Mouse (Mus musculus) frontal cortex, postnatal 25 days (tissue): ENCODE measurements at regions not wholly inside any gene's neighbourhood (a gene's known extent, or its start where the extent isn't known, plus 50 kb on each side); places are given as distances from the start of the nearest gene placed in this dataset.
"Not testable (repeated sequence)": the region's sequence is repeated elsewhere in the genome, so short reads cannot be mapped to it uniquely, and the experiment has no call there.

Experiments
- DNase-seq, 2 experiments: peaks; one replicate each; pipeline ENCODE4 v3.0.0; 2022; ENCODE audit warnings: low spot score in 2 of 2

DNA sequence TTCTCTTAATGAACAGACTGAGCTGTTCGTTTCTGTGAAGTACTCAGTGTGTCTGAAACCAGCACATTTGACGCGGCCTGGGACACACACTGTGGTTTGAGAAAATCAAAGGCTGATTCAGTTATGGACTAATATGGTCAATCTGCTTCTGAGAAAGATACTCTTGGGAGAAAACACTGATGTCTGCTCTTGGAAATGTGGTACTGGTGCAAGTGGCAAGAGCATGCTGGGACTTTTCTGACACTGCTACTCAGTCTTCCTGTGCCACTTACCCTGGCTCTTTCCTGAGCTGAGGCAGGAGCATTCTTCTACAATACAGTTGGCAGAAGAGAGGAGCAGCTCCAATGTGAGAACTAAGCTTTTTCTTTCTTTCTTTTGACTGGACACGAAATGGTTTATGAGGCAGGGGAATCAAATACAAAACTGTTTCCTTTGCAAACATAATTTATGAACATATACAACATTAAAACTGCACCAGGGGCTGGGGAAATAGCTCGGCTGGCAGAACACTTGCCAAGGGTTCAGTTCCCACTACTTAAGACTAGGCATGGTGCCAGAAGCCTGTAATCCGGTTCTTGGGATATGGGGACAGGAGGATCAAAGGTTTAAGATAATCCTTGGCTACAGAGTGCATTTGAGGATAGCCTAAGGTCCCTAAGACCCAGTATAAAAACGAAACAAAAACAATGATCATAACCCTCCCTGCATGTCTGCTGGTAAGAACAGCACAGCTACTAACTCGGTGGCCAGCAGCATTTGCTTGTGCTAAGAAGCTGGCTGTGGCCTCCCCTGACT is 173.7 kb upstream of the Klf14 start:
- no peak for DNase-seq

DNA sequence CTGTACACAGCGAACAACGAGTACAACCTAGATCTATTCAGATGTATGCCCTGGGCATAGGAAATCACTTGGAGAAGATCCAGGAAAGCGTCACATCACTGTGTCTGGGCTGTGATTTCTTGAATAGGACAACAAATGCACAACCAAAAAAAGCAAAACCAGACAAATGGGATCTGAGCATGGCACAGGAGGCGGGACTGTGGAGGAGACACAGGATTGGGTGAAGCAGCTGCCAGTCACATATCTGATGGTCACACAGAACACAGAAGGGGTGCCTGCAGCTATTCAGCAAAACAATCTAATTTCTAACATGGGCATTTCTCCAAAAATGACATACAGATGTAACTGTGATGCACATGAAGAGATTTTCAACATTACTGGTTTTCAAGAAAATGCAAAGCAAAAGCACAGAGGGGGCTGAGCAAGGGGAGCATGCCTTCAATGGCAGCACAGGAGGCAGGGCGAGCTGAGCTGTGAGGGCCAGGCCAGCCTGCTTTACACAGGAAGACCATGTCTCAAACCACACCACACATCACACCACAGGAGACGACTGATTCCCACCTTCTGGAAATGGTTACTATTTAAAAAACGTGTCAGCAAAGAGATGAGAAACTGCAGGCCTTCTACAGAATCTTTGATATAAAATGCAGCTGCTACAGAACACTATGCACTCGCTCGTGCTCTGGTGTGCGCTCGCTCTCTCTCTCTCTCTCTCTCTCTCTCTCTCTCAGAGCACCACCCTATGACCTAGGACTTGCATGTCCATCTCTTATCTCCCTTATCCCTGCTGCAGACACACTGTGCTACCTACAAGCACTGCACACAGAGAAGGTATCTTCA is 175.2 kb upstream of the Klf14 start:
- DNase-seq = no peak

DNA sequence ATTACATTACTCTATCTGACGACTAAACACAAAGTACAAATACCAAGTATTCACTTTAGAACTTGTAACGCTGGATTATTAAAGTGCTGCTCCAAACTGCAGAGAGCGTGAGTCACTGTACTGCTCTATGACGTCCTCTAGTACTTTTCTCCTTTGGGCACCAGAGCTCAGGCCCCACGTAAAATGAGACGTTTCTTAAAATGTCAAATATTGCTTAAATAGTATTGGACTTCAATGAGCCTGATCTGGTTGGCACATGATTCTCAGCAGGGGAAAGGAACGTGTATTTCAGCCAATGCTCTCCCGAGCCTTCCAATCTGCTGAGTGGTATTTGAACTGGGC is 175.8 kb upstream of the Klf14 start:
- no peak for DNase-seq

DNA sequence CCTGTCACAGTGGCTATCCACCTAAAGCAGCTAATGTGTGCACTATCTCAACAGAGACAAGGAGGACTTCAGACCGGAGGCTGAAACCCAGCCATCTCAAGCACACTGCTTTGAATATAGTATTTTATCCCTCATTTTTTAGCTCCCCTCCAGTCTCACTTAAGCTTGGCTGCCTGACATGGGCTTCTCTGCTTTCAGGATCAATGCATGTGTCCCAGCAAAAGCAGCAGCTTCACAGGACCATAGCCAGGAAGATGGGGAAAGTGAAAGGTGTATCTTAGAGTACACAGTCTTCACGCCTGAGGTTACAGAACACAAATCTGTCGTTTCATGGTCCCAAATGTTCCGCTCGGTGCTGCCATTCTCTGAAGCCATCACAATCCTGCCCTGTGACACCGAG is 176.7 kb upstream of the Klf14 start:
- DNase-seq = no peak

DNA sequence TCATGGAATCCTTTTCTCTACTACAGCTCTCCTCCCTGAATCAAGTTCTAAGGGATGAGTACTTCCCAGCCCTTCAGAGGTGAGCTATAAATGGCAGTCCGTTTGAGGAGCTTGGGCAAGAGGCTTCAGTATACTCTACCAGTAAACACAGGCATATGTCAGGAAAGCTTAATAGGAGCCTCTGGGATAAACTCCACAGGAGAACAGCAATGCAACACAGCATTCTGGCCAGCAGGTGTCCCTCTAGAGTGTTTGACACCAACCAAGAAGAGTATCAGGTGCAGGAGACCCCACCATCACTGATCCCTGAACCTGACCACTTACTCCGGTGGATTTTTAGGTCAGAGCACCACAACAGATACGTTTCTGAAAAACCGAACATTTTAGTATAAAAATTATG is 178.0 kb upstream of the Klf14 start:
- no peak for DNase-seq

DNA sequence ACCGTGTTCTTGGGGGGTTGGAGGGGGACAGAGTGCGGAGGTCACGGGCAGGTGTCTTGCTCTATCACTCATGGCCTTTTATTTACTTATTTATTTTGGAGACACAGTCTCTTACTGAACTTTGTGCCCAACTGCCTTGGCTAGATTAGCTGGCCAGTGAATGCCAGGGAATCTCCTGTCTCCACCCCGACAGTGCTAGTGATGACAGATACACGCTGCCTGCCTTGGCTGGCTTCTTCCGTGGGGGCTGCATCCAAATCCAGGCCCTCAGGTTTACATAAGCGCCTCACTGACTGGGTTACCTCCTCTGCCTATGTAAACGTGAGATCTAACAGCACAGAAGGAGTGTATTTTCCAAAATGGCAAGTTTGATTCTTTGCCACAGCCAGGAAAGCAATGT is 178.5 kb upstream of the Klf14 start:
- no peak for DNase-seq

DNA sequence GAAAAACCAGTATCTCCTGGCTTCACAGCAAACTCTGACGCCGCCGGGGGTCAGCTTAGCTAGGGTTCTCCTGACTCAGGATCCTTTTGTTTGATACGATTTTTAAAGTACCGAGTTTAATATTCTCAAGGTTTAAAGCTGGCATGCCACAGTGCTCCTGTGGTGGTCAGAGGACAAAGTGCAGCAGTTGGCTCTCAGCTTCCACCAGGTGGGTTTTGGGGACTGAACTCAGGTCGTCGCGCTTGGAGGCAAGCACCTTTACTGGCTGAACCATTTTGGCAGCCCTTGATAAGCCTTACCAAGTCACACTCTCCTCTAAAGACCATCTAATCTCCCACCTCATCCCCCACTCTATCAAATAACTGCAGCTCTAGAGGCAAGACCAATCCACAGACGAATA is 181.1 kb upstream of the Klf14 start:
- no peak for DNase-seq

DNA sequence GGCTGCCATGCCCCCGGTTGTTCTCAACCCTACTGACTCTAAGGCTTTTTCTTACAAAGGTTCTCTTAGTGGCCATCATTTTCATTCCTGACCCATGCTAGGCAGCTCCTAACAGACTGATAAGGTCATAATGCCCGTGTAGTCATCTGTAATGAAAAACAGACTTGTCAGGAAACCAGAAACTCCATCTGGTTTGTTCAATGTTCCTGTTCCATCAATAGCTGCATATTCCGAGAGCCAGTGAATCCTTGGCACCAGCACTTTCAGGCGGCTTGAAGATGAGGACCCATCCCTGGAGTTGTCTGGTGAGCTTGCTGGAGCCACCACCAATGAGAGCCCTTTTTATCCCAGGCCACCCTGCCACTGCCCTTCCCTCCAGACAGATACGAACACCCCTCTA is 181.7 kb upstream of the Klf14 start:
- no peak for DNase-seq

DNA sequence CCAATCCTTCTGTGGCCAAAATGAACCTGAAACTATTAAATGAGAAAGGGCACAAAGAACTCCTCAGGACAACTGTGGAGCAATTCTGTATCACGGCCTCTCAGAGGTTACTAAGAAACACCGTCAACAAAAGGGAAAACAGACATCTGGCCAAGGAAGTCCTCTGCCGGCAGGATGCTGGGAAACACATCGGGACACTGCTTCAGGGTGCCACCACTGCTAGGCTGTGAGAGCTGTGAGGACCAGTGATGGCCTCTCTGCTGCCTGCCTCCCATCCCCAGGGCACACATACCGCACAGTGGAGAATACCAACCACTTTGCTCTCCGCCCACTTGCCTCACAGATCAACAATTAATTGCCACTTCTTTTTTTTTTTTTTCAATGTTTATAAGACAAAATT is 182.6 kb upstream of the Klf14 start:
- DNase-seq = no peak

DNA sequence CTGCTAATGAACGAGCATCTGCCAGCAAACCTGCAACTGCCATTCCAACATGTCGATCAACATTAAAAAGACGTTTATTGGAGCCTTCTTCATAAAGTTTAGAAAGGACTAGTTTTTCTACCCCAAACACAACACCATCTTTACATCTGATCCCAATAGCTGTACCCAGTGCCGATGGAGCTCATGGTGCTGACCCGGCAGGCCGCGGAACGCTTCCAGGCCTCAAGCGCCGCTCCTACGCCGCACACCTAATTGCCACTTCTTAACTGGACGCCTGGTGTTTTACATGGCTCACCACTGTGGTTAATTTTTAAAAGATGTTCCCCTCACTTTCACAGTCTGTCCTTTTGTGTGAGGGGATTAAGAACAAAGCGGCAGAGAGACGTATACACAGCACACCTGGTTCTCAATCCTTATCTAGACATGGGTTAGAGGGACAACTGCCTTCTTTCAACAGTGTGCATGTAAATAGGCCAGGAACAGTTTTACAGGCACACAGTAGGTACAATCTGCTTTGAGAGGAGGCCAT is 183.7 kb upstream of the Klf14 start:
- not testable (repeated sequence) for DNase-seq

DNA sequence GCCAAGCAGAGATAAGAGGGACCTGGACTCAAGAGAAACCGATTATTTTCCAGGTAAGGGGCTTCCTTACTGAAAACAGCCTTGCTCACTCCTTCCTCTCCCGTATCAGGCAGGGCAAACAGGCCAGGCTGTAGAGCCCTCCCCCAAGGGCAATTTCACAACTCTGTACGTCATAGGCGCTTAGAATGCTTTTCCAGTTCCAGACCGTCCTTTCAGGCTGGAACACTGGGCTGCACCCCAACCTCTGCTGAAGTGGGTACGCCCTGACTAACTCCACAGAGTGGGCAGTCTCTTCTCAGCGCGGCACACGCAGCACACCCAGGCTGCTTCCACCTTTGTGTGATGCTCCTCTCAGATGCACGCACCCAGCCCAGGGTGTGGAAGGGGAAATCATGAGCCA is 186.8 kb upstream of the Klf14 start:
- no peak for DNase-seq

DNA sequence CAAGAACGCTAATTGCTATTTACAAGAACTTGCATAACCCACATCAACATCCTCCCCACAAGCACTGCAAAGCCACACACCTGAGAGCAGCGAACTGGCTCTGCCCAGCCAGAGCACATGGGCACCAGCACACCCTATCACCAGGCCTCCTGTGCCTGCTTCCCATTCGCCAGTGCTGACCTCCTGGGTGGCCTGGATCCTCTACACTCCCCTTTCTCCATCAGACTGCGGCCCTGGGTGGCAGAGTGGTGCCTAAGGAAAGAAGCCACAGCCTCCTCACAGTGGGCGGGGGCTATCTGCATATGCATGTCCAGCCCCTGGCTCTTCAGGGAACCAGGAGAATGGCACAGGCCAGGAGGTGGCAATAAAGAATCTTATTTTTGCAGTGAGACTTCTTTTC is 187.9 kb upstream of the Klf14 start:
- DNase-seq = no peak

DNA sequence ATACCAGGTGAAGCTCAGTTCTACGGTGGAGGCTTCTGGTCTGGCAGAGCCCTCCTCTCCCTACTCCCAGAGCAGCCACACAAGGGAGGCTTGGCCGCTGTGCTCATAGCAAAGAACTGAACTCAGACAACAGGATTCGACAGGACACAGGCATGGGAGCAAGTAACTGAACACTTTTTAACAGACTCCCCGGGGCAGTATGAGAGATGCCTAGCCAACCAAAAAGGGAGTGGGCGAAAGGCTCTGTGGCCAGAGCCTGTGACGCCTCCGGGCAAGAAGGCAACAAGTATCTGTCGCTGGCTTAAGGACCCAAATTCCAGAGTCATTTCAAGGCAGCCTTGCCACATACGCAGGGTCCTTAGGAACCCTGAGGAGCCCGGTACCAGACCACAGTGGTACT is 188.8 kb upstream of the Klf14 start:
- no peak for DNase-seq

DNA sequence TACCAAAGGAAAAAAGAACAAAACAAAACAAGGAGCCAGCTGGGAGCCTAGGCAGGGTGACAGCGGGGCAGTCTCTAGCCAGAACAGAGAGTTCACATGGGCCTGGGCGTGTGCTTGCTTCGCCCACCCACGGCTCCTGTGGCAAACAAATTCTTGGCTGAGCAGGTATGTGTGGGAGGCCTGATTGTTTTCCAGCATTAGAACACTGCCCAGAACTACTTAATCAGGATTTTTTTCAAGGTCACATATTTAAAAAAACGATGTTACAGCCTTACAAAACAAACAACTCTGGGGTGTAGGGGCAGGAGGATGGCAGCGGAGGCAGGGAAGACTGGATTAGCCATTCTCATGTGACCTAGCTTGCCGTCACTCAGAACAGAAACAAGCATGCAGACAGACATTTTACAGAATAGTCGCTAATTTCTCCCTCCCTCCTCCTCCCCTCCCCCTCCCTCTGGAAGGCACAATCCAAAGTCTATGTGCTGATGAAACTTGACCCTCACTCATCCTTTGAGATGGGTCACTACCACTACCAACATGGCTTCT is 189.5 kb upstream of the Klf14 start:
- no peak for DNase-seq

DNA sequence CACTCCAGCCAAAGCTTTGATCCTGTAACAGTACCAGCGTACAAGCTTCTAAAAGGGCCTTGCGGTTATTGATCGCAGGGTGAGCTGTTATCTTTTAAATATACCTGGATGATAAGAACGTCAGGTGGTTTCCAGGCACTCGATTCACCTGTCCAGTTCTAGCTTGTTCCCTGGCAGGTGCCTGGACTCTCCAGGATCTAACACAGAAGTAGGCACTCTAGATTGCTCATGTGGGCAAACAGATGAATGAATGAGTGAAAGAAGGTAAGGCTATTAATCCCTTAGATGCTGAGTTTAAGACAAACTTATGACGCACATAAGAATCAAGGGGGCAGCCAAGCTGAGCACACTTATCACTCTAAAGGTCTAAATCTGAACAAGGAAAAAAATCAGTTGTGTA is 190.3 kb upstream of the Klf14 start:
- DNase-seq = no peak

DNA sequence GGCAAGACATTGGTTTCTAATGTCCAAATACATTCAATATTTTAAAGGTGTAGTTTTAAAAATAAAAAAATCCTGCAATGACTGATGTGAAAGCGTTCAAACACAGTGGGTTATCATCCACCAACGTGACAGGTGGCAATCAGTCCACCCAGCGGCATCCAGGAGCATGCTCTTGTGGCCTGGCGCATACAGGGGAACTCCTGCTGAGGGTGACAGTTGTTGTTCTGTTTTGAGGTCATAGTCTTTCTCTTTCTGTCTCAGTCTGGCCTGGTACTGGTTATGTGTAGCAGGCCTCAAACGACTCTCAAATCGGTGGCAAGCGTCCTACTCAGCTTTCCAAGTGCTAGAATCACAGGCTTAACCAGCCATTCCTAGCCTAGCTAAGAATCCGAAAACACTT is 191.5 kb upstream of the Klf14 start:
- no peak for DNase-seq

DNA sequence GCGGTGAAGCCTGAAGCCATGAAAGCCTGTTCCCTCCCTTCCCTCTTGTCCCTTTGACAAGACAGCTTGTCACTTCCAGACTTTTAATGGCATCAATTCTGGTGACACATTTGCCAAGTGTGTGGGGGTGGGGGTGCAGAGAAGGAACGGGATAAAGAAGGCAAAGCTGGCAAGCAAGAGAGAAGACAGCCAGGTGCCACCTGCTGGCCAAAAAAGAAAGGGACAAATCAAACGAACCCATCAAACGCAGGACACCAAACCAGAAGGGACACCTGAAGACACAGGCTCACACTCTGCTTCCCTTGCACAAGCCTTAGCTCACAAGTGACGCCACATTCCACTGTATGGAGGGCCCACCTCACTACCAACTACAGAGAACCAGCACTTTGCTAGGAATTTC is 197.0 kb upstream of the Klf14 start:
- no peak for DNase-seq

DNA sequence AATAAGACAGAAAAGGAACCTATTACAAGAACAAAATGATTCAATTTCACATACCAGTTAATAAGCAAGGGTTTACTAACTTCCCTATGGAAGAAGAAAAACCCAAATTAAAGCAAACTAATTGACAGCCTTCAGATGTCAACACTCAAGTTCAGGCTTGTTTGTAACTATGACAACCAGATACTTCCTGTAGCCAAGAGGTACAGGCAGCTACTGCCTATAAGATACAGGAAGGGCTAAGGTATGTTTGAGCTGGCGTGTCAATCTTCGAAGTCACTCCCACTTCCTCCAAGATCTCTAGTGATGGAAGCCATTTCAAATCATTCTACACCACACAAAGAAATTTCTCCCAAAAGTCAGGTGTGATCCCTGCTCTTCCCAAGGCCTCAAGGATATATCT is 198.1 kb upstream of the Klf14 start:
- no peak for DNase-seq

DNA sequence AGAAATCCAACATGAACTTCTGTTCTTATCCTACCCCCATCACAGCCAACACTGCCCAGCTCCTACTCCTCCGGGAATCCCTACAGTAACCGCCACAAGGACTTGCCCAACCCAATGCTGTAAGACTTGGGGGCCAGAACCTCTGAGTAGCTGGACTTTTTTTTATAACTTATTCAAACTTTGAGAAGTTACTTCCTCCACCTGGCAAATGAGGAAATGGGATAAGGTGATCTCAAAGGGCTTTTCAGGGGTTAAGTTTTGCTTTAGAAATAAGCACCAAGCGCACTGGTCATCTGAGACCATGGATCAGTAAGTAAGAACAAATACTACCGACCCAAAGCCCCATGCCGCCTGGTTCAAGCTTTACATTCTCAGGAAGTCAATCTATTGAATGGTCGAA is 198.6 kb upstream of the Klf14 start:
- DNase-seq = no peak

DNA sequence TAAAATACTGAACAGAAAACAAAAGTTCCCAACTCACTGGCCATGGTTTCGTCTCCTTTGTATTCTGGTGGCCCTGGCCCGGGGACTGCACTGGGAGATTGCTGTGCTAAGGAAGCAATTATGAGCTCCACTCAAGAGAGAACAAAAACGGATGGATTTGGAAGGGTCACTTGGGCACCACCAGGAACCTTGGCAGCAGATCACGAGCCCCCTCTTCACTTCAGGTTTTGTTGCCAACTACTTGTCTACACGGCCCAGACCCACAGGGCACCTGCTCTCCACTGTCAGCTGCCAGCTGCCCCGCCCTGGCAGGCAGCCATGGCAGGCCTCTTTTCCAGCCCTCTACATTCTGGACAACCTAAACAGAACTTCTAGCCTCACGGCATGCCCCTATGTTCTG is 199.8 kb upstream of the Klf14 start:
- no peak for DNase-seq

DNA sequence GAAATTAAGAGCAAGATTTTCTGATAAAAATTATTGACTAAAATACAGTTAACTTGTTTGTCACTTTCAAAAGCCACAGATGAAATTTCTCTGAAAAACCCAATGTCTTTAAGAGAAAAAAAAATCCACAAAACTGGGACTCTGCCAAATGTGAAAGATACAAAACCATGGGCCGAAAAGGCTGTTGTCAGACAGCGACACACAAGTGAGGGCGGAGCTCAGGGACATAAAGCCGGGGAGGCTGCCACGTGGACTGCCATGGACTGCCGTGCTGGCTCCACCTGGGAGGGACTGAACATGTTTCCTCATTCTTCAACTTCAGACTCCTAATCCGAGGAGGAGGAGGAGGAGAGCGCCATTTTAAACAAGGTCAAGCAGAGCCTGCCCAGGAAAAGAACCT is 200.4 kb upstream of the Klf14 start:
- DNase-seq = no peak

DNA sequence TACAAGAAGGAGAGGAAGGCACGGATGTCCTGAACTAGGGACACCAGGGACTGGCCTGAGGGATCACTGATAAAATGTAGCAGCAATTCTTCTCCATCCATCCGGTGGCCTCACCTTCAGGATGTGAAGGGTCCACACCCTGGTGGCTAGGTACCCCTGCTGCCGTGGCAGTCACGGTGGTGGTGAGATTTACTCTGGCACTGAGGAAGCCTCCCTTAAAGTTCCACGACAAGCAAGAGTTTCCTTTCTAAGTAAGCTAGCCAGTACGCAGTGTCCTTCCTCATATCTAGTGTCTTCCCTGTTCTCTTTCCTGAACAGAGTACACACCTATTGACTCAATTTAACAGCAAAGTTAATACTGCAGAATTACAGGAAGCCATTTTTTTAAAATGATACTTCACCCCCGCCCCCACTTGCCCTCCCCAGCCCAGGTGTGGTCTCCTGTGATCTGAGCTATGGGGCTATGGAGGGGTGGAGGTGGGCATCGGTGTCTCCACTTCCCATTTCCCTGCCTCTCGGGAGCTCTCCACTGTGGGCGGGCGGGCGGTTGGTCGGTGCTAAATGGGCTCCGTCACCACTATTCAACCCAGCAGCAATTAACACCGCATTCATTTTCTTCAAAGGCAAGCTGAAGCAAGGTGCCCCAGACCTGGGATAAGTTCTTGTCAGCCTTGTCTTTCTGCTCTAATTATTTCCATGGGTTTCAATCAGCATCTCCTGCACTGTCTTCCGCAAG is 201.2 kb upstream of the Klf14 start:
- DNase-seq = no peak
